ENCODE assay signal across 8 mouse cellular contexts in genomic region chr15:99875334-99875869, GRCm38 (mm10). TPM values are rescaled to one million over a fixed set of nuclear protein-coding genes. Genes with fewer than 3 reads are reported as not detected.
DNase-seq lines count a peak whose midpoint lies in the region; ATAC-seq lines count a peak whose summit lies in the region.

Gene Lima1, minus strand, starts transcription at chr15:99875456.

- H3K4me1 ChIP-seq in hindbrain, embryonic 13.5 days (replicated peaks) = peaks cover 20% of the 10 kb centered on the region

- ATAC-seq in hindbrain, embryonic 13.5 days (ENCODE audit: low FRiP score) = peak; percentile 94

- H3K36me3 ChIP-seq in hindbrain, embryonic 13.5 days = no peaks in the 10 kb centered on the region

- peak within 1 kb of the TSS; percentile 87 for H3K4me2 ChIP-seq in hindbrain, embryonic 13.5 days

- peak within 1 kb of the TSS; percentile 76 for H3K4me3 ChIP-seq in hindbrain, embryonic 13.5 days

- no peaks in the 10 kb centered on the region for H3K9me3 ChIP-seq in hindbrain, embryonic 13.5 days

- H3K27ac ChIP-seq in hindbrain, embryonic 13.5 days = peak within 1 kb of the TSS; percentile 52

- DNase-seq in NIH3T3 (ENCODE audit: low read depth) = peak; percentile 97
- DNase-seq in cerebellum, postnatal 10 days = peak; percentile 94 to 95
- peak; percentile 51 to 62 for DNase-seq in frontal cortex, postnatal 14 days (ENCODE audit: low spot score in 2 of 2)
- DNase-seq in layer of hippocampus, postnatal 25 days (ENCODE audit: extremely low spot score in 1 of 2, low spot score in 1 of 2) = peak; percentile 65 to 70
- peak; percentile 89 for DNase-seq in lung, postnatal 25 days (ENCODE audit: low spot score)
- peak; percentile 87 for DNase-seq in retina, embryonic 14.5 days (ENCODE audit: low spot score)
- peak; percentile 92 for DNase-seq in thymus, postnatal 4 days

- H3K27me3 ChIP-seq in hindbrain, embryonic 13.5 days = no peaks in the 10 kb centered on the region

- 1% methylated on average over 38 of the region's 38 CpGs for WGBS in hindbrain, embryonic 13.5 days

- H3K9ac ChIP-seq in hindbrain, embryonic 13.5 days = peak within 1 kb of the TSS; percentile 84

RNA-seq across cellular contexts. Expression of gene Lima1, which starts in this region (rescaled TPM):
- polyA plus RNA-seq in hindbrain, embryonic 13.5 days (2015; fragmentation: Nextera tagmentation; extraction: Ambion mirVana) = 20.6 and 20.9 TPM in 2 replicates
- 10 to 100 TPM; 10.1 to 13.8 TPM for total RNA-seq in layer of hippocampus, postnatal 25 days (2021)

Comparison
In these comparisons a context has a peak if more than half of its experiments do, and no peak if none do; other contexts are left out.
1. Peak in every context shown above with its lines: DNase-seq, ATAC-seq, H3K4me3 ChIP-seq and H3K27ac ChIP-seq.